ENCODE assay signal across 17 mouse cellular contexts in genomic region chr1:190531224-190531623, GRCm38 (mm10).
A peak's percentile ranks its signal among the peaks of the same experiment; 100 is the strongest.
DNase-seq lines count a peak whose midpoint lies in the region; TF ChIP-seq lines count a peak whose summit lies in the region.
"Had no signal": no experiment of that assay in that cellular context is flagged by ENCODE, and none has a peak within 500 bp of the region (broad histone marks: within the 10 kb centered on the region; RNA-seq: fewer than 3 reads in every experiment).

No protein-coding gene starts in this region.

- peak; percentile 34 to 36 for DNase-seq in layer of hippocampus, adult 2 months (ENCODE audit: low spot score in 2 of 2)
- DNase-seq in layer of hippocampus, postnatal 10 days (ENCODE audit: low spot score in 2 of 2), result no peak
- peak; percentile 40 for DNase-seq in brain, adult 2 months (ENCODE audit: low read depth, low spot score)
- peak; percentile 8 for DNase-seq in telencephalon, adult 2 months (ENCODE audit: low read depth, low spot score)
- DNase-seq in left cerebral cortex, adult 9 months (ENCODE audit: low spot score in 2 of 2), result no peak
- DNase-seq: adrenal gland, adult 2 months; adrenal gland, postnatal 10 days; adrenal gland, postnatal 25 days; cerebellum, adult 11-12 months; cerebellum, adult 2 months; cerebellum, adult 9-10 months; cerebellum, postnatal 10 days; cerebellum, postnatal 25 days had no signal

- H3K27ac ChIP-seq in layer of hippocampus, adult 2 months, result peak overlapping the region; percentile 81; the same call in 1 of the 2 replicates
- H3K27ac ChIP-seq: embryonic facial prominence, embryonic 10.5 days; embryonic facial prominence, embryonic 12.5 days; forebrain, embryonic 13.5 days; forebrain, embryonic 15.5 days had no signal

- no peak for TF ChIP-seq CTCF in layer of hippocampus, adult 2 months (conservative IDR thresholded peaks at IDR 0.05)

- no peak overlapping the region for H3K4me3 ChIP-seq in layer of hippocampus, adult 2 months
- H3K4me3 ChIP-seq: embryonic facial prominence, embryonic 10.5 days; embryonic facial prominence, embryonic 12.5 days; forebrain, embryonic 13.5 days; forebrain, embryonic 15.5 days had no signal

Comparison
In these comparisons a context has a peak if more than half of its experiments do, and no peak if none do; other contexts are left out.
1. DNase-seq: peak in layer of hippocampus, adult 2 months (2 of 2), brain, adult 2 months (single experiment) and telencephalon, adult 2 months (single experiment); none in layer of hippocampus, postnatal 10 days (0 of 2) and left cerebral cortex, adult 9 months (0 of 2).